Mouse (Mus musculus) neural tube, embryonic 12.5 days (tissue): Measurements from ENCODE around the gene Ehmt2. TPM values are rescaled to one million over a fixed set of nuclear protein-coding genes. Genes with fewer than 3 reads are reported as not detected.
A peak's percentile ranks its signal among the peaks of the same experiment; 100 is the strongest.
"Not testable (repeated sequence)": the region's sequence is repeated elsewhere in the genome, so short reads cannot be mapped to it uniquely, and the experiment has no call there.

ENCODE experiments used
- ATAC-seq: fragments of 200-750 bp; cut with Nextera tagmentation; 2 replicates; pipeline ENCODE4 v1.8.0; 2017; ENCODE audit warnings: low read depth, mild to moderate bottlenecking, moderate TSS enrichment, moderate library complexity; ENCODE audit not compliant: low FRiP score
- H3K27ac ChIP-seq: fragments of 300-500 bp; sonication (generic); 2 replicates; pipeline ENCODE4 v1.5.1; 2016
- H3K27me3 ChIP-seq: fragments of 300-500 bp; sonication (generic); replicated peaks from 2 replicates; pipeline ENCODE4 v1.6.1; 2016; ENCODE audit warnings: mild to moderate bottlenecking
- H3K36me3 ChIP-seq: fragments of 300-500 bp; sonication (generic); 2 replicates; pipeline ENCODE4 v1.6.1; 2016; ENCODE audit warnings: mild to moderate bottlenecking
- H3K4me1 ChIP-seq: fragments of 300-500 bp; sonication (generic); 2 replicates; pipeline ENCODE4 v1.6.1; 2016
- H3K4me2 ChIP-seq: fragments of 300-500 bp; sonication (generic); replicated peaks from 2 replicates; pipeline ENCODE4 v1.6.1; 2016; ENCODE audit warnings: mild to moderate bottlenecking
- H3K4me3 ChIP-seq: fragments of 300-500 bp; sonication (generic); 2 replicates; pipeline ENCODE4 v1.5.1; 2016
- H3K9ac ChIP-seq: fragments of 300-500 bp; sonication (generic); 2 replicates; pipeline ENCODE4 v1.6.1; 2016; ENCODE audit warnings: mild to moderate bottlenecking
- H3K9me3 ChIP-seq: fragments of 300-500 bp; sonication (generic); 2 replicates; pipeline ENCODE4 v1.6.1; 2016; ENCODE audit warnings: mild to moderate bottlenecking
- WGBS: fragments of 180-500 bp; shearing (Covaris S2); methylation state at CpG from one replicate; pipeline ENCODE4 v1.1.7; 2016; 5-methylcytosine and 5-hydroxymethylcytosine counted together
- microRNA-seq: library from miRNA; unstranded; fragments of <30 nt; microRNA quantifications from one replicate; pipeline ENCODE4, GENCODE M21; 2017
- polyA plus RNA-seq: library from polyadenylated mRNA; unstranded; fragments of >200 nt; fragmentation: Nextera tagmentation; extraction: Ambion mirVana; gene quantifications from 2 replicates; pipeline ENCODE4 v1.2.1, GENCODE M21; 2016

The Ehmt2 gene
- polyA plus RNA-seq, 1 experiment from 2014 or later: 113 TPM

DNA sequence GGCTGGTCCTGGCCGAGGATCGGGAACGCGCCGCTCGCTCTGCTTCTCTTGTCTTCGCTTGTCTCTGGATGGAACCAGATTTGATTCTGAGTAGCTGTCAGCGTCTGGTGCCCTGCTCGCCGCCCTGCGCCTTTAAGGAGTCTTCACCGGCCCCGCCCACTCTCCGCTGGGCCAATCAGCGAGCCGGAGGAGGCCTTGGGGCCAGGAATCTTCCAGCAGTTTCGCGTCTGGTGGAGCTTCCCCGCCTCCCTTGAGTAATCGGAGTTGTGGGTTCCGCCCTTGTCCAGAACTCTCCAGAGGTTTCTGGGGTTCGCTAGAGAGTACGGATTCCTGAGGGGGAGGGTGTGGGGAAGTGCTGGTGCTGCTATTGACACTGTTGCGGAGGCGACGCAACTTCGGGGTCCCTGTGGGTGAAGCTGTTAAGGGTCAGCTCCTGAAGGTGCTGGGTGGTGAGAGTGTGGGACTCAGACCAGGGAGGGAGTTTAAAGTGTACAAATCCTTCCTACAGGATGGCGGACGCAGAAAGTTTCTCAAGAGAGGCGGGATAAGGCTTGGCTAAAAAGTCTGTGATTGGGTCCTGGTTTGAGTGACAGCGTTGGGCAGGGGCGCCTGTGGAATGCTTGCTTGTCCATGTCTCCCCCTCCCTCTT, 61.0 kb downstream of the Ehmt2 start, which contains the start of gene Hspa1b:
Gene Hspa1b (minus strand): TSS at position 109 of the 649 bp plus-strand sequence.
- Histone ChIP-seq H3K4me2 (peak within 1 kb of the TSS; percentile 78), H3K27me3 (peaks cover 20% of the 10 kb centered on the region), H3K9ac (0 out of 2 replicates have a peak within 1 kb of the TSS, but pooled peaks have one; percentile 33), H3K4me3 (peak within 1 kb of the TSS; percentile 40)
- H3K36me3 ChIP-seq, H3K9me3 ChIP-seq, H3K4me1 ChIP-seq, H3K27ac ChIP-seq: not testable (repeated sequence)
- peak; percentile 95 for ATAC-seq
- WGBS: under 1% methylated on average over 32 of the region's 32 CpGs

- peak overlapping the region; percentile 78 for H3K4me2 ChIP-seq
- no peaks in the 10 kb centered on the region for H3K9me3 ChIP-seq
- no peak for ATAC-seq
- H3K36me3 ChIP-seq: no peaks in the 10 kb centered on the region
- peaks cover 9% of the 10 kb centered on the region for H3K4me1 ChIP-seq
- H3K27me3 ChIP-seq: peaks cover 17% of the 10 kb centered on the region
- H3K9ac ChIP-seq: 0 out of 2 replicates have a peak overlapping the region, but pooled peaks have one; percentile 33
- peak overlapping the region; percentile 40 for H3K4me3 ChIP-seq
- H3K27ac ChIP-seq: no peak overlapping the region
- 16% methylated on average over 12 of the region's 12 CpGs for WGBS
These were observed 61.7 kb downstream of the Ehmt2 start for GRCm38 (mm10) chr17:34959881-34960515.

DNA sequence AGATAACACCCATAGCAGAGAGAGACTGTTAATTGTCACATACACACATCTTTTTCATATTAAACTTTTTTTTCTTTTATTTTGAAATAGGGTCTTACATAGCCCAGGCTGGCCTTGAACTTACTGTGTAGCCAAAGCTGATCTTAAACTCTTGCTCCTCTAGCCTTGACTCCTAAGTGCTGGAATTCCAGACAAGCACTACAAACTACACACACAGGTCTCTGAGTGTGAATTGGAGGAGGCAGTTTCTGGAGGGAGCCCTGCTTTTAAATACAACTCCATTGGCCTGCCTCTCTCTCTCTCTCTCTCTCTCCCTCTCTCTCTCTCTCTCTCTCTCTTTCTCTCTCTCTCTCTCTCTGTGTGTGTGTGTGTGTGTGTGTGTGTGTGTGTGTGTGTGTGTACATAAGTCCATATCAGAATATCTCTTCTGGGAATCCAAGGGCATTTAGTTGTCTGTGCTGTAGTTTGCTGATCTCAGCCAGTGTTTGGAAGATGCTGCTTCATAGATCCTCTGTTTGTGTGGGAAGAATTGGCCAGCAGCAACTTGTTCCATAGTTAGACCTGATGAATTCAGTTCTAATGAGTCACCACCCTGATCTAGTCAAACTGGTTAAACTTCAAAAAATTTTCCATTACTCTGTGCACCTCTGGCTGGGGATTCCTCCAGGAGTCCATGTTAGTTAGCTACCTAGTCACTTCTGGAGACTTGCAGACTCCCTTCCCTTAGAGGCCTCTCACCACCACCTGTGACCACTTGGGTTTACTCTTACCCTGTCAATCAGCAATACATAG, 62.6 kb downstream of the Ehmt2 start:
- Histone ChIP-seq H3K9me3 (no peaks in the 10 kb centered on the region), H3K4me1 (peaks cover 9% of the 10 kb centered on the region), H3K27ac (no peak overlapping the region), H3K36me3 (no peaks in the 10 kb centered on the region), H3K4me3 (no peak overlapping the region), H3K9ac (no peak overlapping the region), H3K4me2 (no peak overlapping the region), H3K27me3 (peaks cover 8% of the 10 kb centered on the region)
- ATAC-seq: no peak

GRCm38 (mm10) chr17:34962125-34962524, 63.9 kb downstream of the Ehmt2 start:
- H3K4me1 ChIP-seq: peaks cover 9% of the 10 kb centered on the region
- H3K27me3 ChIP-seq: peaks cover 6% of the 10 kb centered on the region
- ATAC-seq: no peak
- H3K27ac ChIP-seq: no peak overlapping the region
- H3K36me3 ChIP-seq: no peaks in the 10 kb centered on the region
- 41% methylated on average over 3 of the region's 3 CpGs for WGBS
- H3K9me3 ChIP-seq: no peaks in the 10 kb centered on the region
- H3K4me3 ChIP-seq: no peak overlapping the region
- H3K9ac ChIP-seq: no peak overlapping the region
- no peak overlapping the region for H3K4me2 ChIP-seq

- H3K27me3 ChIP-seq: peaks cover 10% of the 10 kb centered on the region
- peaks cover 9% of the 10 kb centered on the region for H3K4me1 ChIP-seq
- no peak overlapping the region for H3K4me3 ChIP-seq
- H3K9ac ChIP-seq: no peak overlapping the region
- WGBS: 33% methylated on average over 1 of the region's 1 CpGs
- no peak overlapping the region for H3K4me2 ChIP-seq
- no peaks in the 10 kb centered on the region for H3K36me3 ChIP-seq
- no peak for ATAC-seq
- H3K27ac ChIP-seq: no peak overlapping the region
- no peaks in the 10 kb centered on the region for H3K9me3 ChIP-seq
These were observed 64.6 kb downstream of the Ehmt2 start for GRCm38 (mm10) chr17:34962841-34963240.

Small RNA genes lying within 50 kb of the gene (microRNA-seq; reads per million reads assigned to microRNA genes)
- not detected for gene Mir6972

Other genes with a start within 250 kb of the Ehmt2 start
- 0.03 TPM in 2 replicates for gene Tnxb, start 227.9 kb upstream of the Ehmt2 start, polyA plus RNA-seq
- not detected in 2 replicates for gene C4b, start 154.6 kb upstream of the Ehmt2 start, polyA plus RNA-seq
- not detected in 2 replicates for gene Cyp21a1, start 93.9 kb upstream of the Ehmt2 start, polyA plus RNA-seq
- 30.8 and 30.9 TPM in 2 replicates for gene Stk19, start 61.5 kb upstream of the Ehmt2 start, polyA plus RNA-seq
- 64.1 and 66.2 TPM in 2 replicates for gene Dxo, start 61.5 kb upstream of the Ehmt2 start, polyA plus RNA-seq
- gene Skiv2l, start 48.3 kb upstream of the Ehmt2 start, polyA plus RNA-seq: 61.2 and 64.7 TPM in 2 replicates
- gene Nelfe, start 48.1 kb upstream of the Ehmt2 start, polyA plus RNA-seq: 95.9 and 98.6 TPM in 2 replicates
- 2.0 and 3.0 TPM in 2 replicates for gene Cfb, start 36.0 kb upstream of the Ehmt2 start, polyA plus RNA-seq
- 11.5 and 12.0 TPM in 2 replicates for gene Zbtb12, start 19.0 kb upstream of the Ehmt2 start, polyA plus RNA-seq
- not detected in 2 replicates for gene Gm20547, start 16.4 kb upstream of the Ehmt2 start, polyA plus RNA-seq
- 1.0 and 1.5 TPM in 2 replicates for gene C2, start 204 bp upstream of the Ehmt2 start, polyA plus RNA-seq
- gene Slc44a4, start 16.0 kb downstream of the Ehmt2 start, polyA plus RNA-seq: not detected in 2 replicates
- 24.4 and 27.3 TPM in 2 replicates for gene Neu1, start 32.8 kb downstream of the Ehmt2 start, polyA plus RNA-seq
- gene Hspa1b, start 60.8 kb downstream of the Ehmt2 start, polyA plus RNA-seq: 0.26 TPM in 1 of 2 replicates, not detected in the other
- gene Gm20481, start 71.4 kb downstream of the Ehmt2 start, polyA plus RNA-seq: not detected in 2 replicates
- 3.1 and 3.5 TPM in 2 replicates for gene Hspa1a, start 73.7 kb downstream of the Ehmt2 start, polyA plus RNA-seq
- 1.4 and 2.3 TPM in 2 replicates for gene Hspa1l, start 74.2 kb downstream of the Ehmt2 start, polyA plus RNA-seq
- gene Lsm2, start 83.4 kb downstream of the Ehmt2 start, polyA plus RNA-seq: 150 and 158 TPM in 2 replicates
- 118 and 119 TPM in 2 replicates for gene Vars, start 102.5 kb downstream of the Ehmt2 start, polyA plus RNA-seq
- gene Vwa7, start 118.1 kb downstream of the Ehmt2 start, polyA plus RNA-seq: 0.06 and 0.15 TPM in 2 replicates
- gene Sapcd1, start 129.5 kb downstream of the Ehmt2 start, polyA plus RNA-seq: 3.8 and 5.0 TPM in 2 replicates
- 3.1 and 4.1 TPM in 2 replicates for gene Msh5, start 148.3 kb downstream of the Ehmt2 start, polyA plus RNA-seq
- 169 and 178 TPM in 2 replicates for gene Clic1, start 151.5 kb downstream of the Ehmt2 start, polyA plus RNA-seq
- gene Ddah2, start 160.6 kb downstream of the Ehmt2 start, polyA plus RNA-seq: 564 and 591 TPM in 2 replicates
- not detected in 2 replicates for gene Ly6g6c, start 166.9 kb downstream of the Ehmt2 start, polyA plus RNA-seq
- gene Mpig6b, start 167.7 kb downstream of the Ehmt2 start, polyA plus RNA-seq: 0.81 and 0.88 TPM in 2 replicates
- 0.38 and 0.57 TPM in 2 replicates for gene Ly6g6e, start 178.4 kb downstream of the Ehmt2 start, polyA plus RNA-seq
- gene Ly6g6d, start 179.6 kb downstream of the Ehmt2 start, polyA plus RNA-seq: 1.9 and 2.2 TPM in 2 replicates
- 0.23 and 0.84 TPM in 2 replicates for gene Ly6g6f, start 187.1 kb downstream of the Ehmt2 start, polyA plus RNA-seq
- 78.7 and 83.6 TPM in 2 replicates for gene Abhd16a, start 190.8 kb downstream of the Ehmt2 start, polyA plus RNA-seq
- gene Ly6g5c, start 209.8 kb downstream of the Ehmt2 start, polyA plus RNA-seq: not detected in 2 replicates
- 1.1 TPM in 2 replicates for gene Ly6g5b, start 217.0 kb downstream of the Ehmt2 start, polyA plus RNA-seq
- 24.9 and 28.0 TPM in 2 replicates for gene Gpank1, start 223.0 kb downstream of the Ehmt2 start, polyA plus RNA-seq
- gene Csnk2b, start 223.6 kb downstream of the Ehmt2 start, polyA plus RNA-seq: 289 and 295 TPM in 2 replicates
- 6.1 and 7.8 TPM in 2 replicates for gene D17H6S53E, start 227.9 kb downstream of the Ehmt2 start, polyA plus RNA-seq
- gene Apom, start 233.6 kb downstream of the Ehmt2 start, polyA plus RNA-seq: 0.32 and 0.93 TPM in 2 replicates
- 82.8 and 84.5 TPM in 2 replicates for gene Bag6, start 236.7 kb downstream of the Ehmt2 start, polyA plus RNA-seq